Mouse (Mus musculus): Measurements from ENCODE around the gene Crybb1. TPM values are rescaled to one million over a fixed set of nuclear protein-coding genes. Genes with fewer than 3 reads are reported as not detected.
A peak's percentile ranks its signal among the peaks of the same experiment; 100 is the strongest.

The Crybb1 gene
- polyA plus RNA-seq, 1 experiment = 0.06 TPM

- H3K27me3 ChIP-seq (ENCODE audit: control insufficient read depth, insufficient read depth, insufficient read length) = no peaks in the 10 kb centered on the region
- H3ac ChIP-seq (ENCODE audit: control insufficient read depth, insufficient read length, low read depth) = no peak overlapping the region
- TF ChIP-seq MYOD1 (IDR thresholded peaks at IDR 0.05; ENCODE audit: control insufficient read depth, insufficient read length, low read depth) (peak; percentile 79), CEBPB (IDR thresholded peaks at IDR 0.05; ENCODE audit: low read depth) (peak; percentile 63), MAX (IDR thresholded peaks at IDR 0.05) (peak; percentile 12), USF1 (IDR thresholded peaks at IDR 0.05; ENCODE audit: low read depth) (no peak), CTCF (IDR thresholded peaks at IDR 0.05; ENCODE audit: control insufficient read depth, insufficient read depth, insufficient read length) (no peak), FOSL1 (IDR thresholded peaks at IDR 0.05; ENCODE audit: insufficient read depth, low read length, poor library complexity, severe bottlenecking) (peak; percentile 73), MYOG (IDR thresholded peaks at IDR 0.05; ENCODE audit: control insufficient read depth, extremely low read depth, insufficient read length) (no peak)
- H3K36me3 ChIP-seq (ENCODE audit: control insufficient read depth, insufficient read depth) = no peaks in the 10 kb centered on the region
- no peaks in the 10 kb centered on the region for H3K79me3 ChIP-seq (ENCODE audit: low read depth)
- no peak overlapping the region for H3K4me3 ChIP-seq (ENCODE audit: insufficient read depth, poor library complexity, severe bottlenecking)
- H3K79me2 ChIP-seq (ENCODE audit: control insufficient read depth, insufficient read depth) = no peaks in the 10 kb centered on the region
These were observed 4.4 kb downstream of the Crybb1 start for GRCm38 (mm10) chr5:112259862-112260650.

GRCm38 (mm10) chr5:112260818-112261217 is 5.2 kb downstream of the Crybb1 start:
- no peak overlapping the region for H3K4me3 ChIP-seq (ENCODE audit: insufficient read depth, poor library complexity, severe bottlenecking)
- H3K36me3 ChIP-seq (ENCODE audit: control insufficient read depth, insufficient read depth) = no peaks in the 10 kb centered on the region
- H3ac ChIP-seq (ENCODE audit: control insufficient read depth, insufficient read length, low read depth) = no peak overlapping the region
- no peaks in the 10 kb centered on the region for H3K79me2 ChIP-seq (ENCODE audit: control insufficient read depth, insufficient read depth)
- no peaks in the 10 kb centered on the region for H3K27me3 ChIP-seq (ENCODE audit: control insufficient read depth, insufficient read depth, insufficient read length)
- H3K79me3 ChIP-seq (ENCODE audit: low read depth) = no peaks in the 10 kb centered on the region
- TF ChIP-seq MAX (IDR thresholded peaks at IDR 0.05) = no peak
- no peak for TF ChIP-seq FOSL1 (IDR thresholded peaks at IDR 0.05; ENCODE audit: insufficient read depth, low read length, poor library complexity, severe bottlenecking)
- TF ChIP-seq MYOD1 (IDR thresholded peaks at IDR 0.05; ENCODE audit: control insufficient read depth, insufficient read length, low read depth) = no peak
- no peak for TF ChIP-seq USF1 (IDR thresholded peaks at IDR 0.05; ENCODE audit: low read depth)
- no peak for TF ChIP-seq CEBPB (IDR thresholded peaks at IDR 0.05; ENCODE audit: low read depth)
- no peak for TF ChIP-seq MYOG (IDR thresholded peaks at IDR 0.05; ENCODE audit: control insufficient read depth, extremely low read depth, insufficient read length)
- TF ChIP-seq CTCF (IDR thresholded peaks at IDR 0.05; ENCODE audit: control insufficient read depth, insufficient read depth, insufficient read length) = no peak

GRCm38 (mm10) chr5:112264099-112264498 is 8.5 kb downstream of the Crybb1 start:
- TF ChIP-seq FOSL1 (IDR thresholded peaks at IDR 0.05; ENCODE audit: insufficient read depth, low read length, poor library complexity, severe bottlenecking) (peak; percentile 69), MYOD1 (IDR thresholded peaks at IDR 0.05; ENCODE audit: control insufficient read depth, insufficient read length, low read depth) (no peak), MYOG (IDR thresholded peaks at IDR 0.05; ENCODE audit: control insufficient read depth, extremely low read depth, insufficient read length) (no peak), USF1 (IDR thresholded peaks at IDR 0.05; ENCODE audit: low read depth) (peak; percentile 83)
- Histone ChIP-seq H3K4me3 (ENCODE audit: insufficient read depth, poor library complexity, severe bottlenecking) (no peak overlapping the region), H3K36me3 (ENCODE audit: control insufficient read depth, insufficient read depth) (no peaks in the 10 kb centered on the region), H3K27me3 (ENCODE audit: control insufficient read depth, insufficient read depth, insufficient read length) (no peaks in the 10 kb centered on the region), H3ac (ENCODE audit: control insufficient read depth, insufficient read length, low read depth) (no peak overlapping the region), H3K79me2 (ENCODE audit: control insufficient read depth, insufficient read depth) (no peaks in the 10 kb centered on the region), H3K79me3 (ENCODE audit: low read depth) (no peaks in the 10 kb centered on the region)

- H3K79me3 ChIP-seq (ENCODE audit: low read depth) = no peaks in the 10 kb centered on the region
- H3K27me3 ChIP-seq (ENCODE audit: control insufficient read depth, insufficient read depth, insufficient read length) = no peaks in the 10 kb centered on the region
- no peaks in the 10 kb centered on the region for H3K36me3 ChIP-seq (ENCODE audit: control insufficient read depth, insufficient read depth)
- no peak overlapping the region for H3ac ChIP-seq (ENCODE audit: control insufficient read depth, insufficient read length, low read depth)
- TF ChIP-seq MAX (IDR thresholded peaks at IDR 0.05) = no peak
- TF ChIP-seq USF1 (IDR thresholded peaks at IDR 0.05; ENCODE audit: low read depth) = no peak
- TF ChIP-seq CTCF (IDR thresholded peaks at IDR 0.05; ENCODE audit: control insufficient read depth, insufficient read depth, insufficient read length) = no peak
- TF ChIP-seq MYOD1 (IDR thresholded peaks at IDR 0.05; ENCODE audit: control insufficient read depth, insufficient read length, low read depth) = no peak
- TF ChIP-seq CEBPB (IDR thresholded peaks at IDR 0.05; ENCODE audit: low read depth) = no peak
- no peak for TF ChIP-seq FOSL1 (IDR thresholded peaks at IDR 0.05; ENCODE audit: insufficient read depth, low read length, poor library complexity, severe bottlenecking)
- no peak for TF ChIP-seq MYOG (IDR thresholded peaks at IDR 0.05; ENCODE audit: control insufficient read depth, extremely low read depth, insufficient read length)
- no peak overlapping the region for H3K4me3 ChIP-seq (ENCODE audit: insufficient read depth, poor library complexity, severe bottlenecking)
- H3K79me2 ChIP-seq (ENCODE audit: control insufficient read depth, insufficient read depth) = no peaks in the 10 kb centered on the region
These were observed 9.5 kb downstream of the Crybb1 start for GRCm38 (mm10) chr5:112265110-112265509.

GRCm38 (mm10) chr5:112265515-112265914 is 9.9 kb downstream of the Crybb1 start:
- no peak overlapping the region for H3K4me3 ChIP-seq (ENCODE audit: insufficient read depth, poor library complexity, severe bottlenecking)
- H3ac ChIP-seq (ENCODE audit: control insufficient read depth, insufficient read length, low read depth) = no peak overlapping the region
- TF ChIP-seq FOSL1 (IDR thresholded peaks at IDR 0.05; ENCODE audit: insufficient read depth, low read length, poor library complexity, severe bottlenecking) (no peak), MYOG (IDR thresholded peaks at IDR 0.05; ENCODE audit: control insufficient read depth, extremely low read depth, insufficient read length) (no peak), MAX (IDR thresholded peaks at IDR 0.05) (no peak), CEBPB (IDR thresholded peaks at IDR 0.05; ENCODE audit: low read depth) (no peak), MYOD1 (IDR thresholded peaks at IDR 0.05; ENCODE audit: control insufficient read depth, insufficient read length, low read depth) (no peak), CTCF (IDR thresholded peaks at IDR 0.05; ENCODE audit: control insufficient read depth, insufficient read depth, insufficient read length) (no peak), USF1 (IDR thresholded peaks at IDR 0.05; ENCODE audit: low read depth) (no peak)
- H3K27me3 ChIP-seq (ENCODE audit: control insufficient read depth, insufficient read depth, insufficient read length) = no peaks in the 10 kb centered on the region
- no peaks in the 10 kb centered on the region for H3K79me2 ChIP-seq (ENCODE audit: control insufficient read depth, insufficient read depth)
- H3K36me3 ChIP-seq (ENCODE audit: control insufficient read depth, insufficient read depth) = no peaks in the 10 kb centered on the region
- no peaks in the 10 kb centered on the region for H3K79me3 ChIP-seq (ENCODE audit: low read depth)

Measured in C2C12 (cell line).